Mouse (Mus musculus): ENCODE results near the gene Epha1.

- TF ChIP-seq CTCF (IDR thresholded peaks at IDR 0.05; ENCODE audit: extremely low read depth, insufficient read length, insufficient replicate concordance, low read depth, low read length) (peak; percentile 85; the same call in 1 of the 2 replicates), POLR2A (IDR thresholded peaks at IDR 0.05; ENCODE audit: low read depth, low read length) (no peak)
Observed at GRCm38 (mm10) chr6:42325268-42325609, 47.8 kb downstream of the Epha1 start.
